Mouse (Mus musculus): Measurements from ENCODE around the gene Mmp23. TPM values are rescaled to one million over a fixed set of nuclear protein-coding genes. Genes with fewer than 3 reads are reported as not detected.
"Not testable (repeated sequence)": the region's sequence is repeated elsewhere in the genome, so short reads cannot be mapped to it uniquely, and the experiment has no call there.

Gene Mmp23
- polyA plus RNA-seq, 1 experiment from 2014 or later = 1.3 TPM

GRCm38 (mm10) chr4:155687764-155688163 is 34.6 kb upstream of the Mmp23 start:
- not testable (repeated sequence) for H3K9me3 ChIP-seq (ENCODE audit: control insufficient read depth, low read length); H3K36me3 ChIP-seq (ENCODE audit: control insufficient read depth, insufficient read depth, low read length); H3K4me3 ChIP-seq (ENCODE audit: low read depth, low read length); ATAC-seq (ENCODE audit: low read depth); H3K27ac ChIP-seq (ENCODE audit: low read depth, low read length); H3K9ac ChIP-seq (replicated peaks; ENCODE audit: low read depth, low read length); H3K4me2 ChIP-seq (ENCODE audit: low read depth, low read length); H3K27me3 ChIP-seq (ENCODE audit: control insufficient read depth, insufficient read depth, low read length); H3K4me1 ChIP-seq (ENCODE audit: control insufficient read depth, insufficient read depth, low read length)
- 89% methylated on average over 4 of the region's 4 CpGs for WGBS

GRCm38 (mm10) chr4:155683670-155684277 is 30.6 kb upstream of the Mmp23 start:
- H3K27me3 ChIP-seq (ENCODE audit: control insufficient read depth, insufficient read depth, low read length); H3K27ac ChIP-seq (ENCODE audit: low read depth, low read length); H3K4me2 ChIP-seq (ENCODE audit: low read depth, low read length); H3K36me3 ChIP-seq (ENCODE audit: control insufficient read depth, insufficient read depth, low read length); H3K4me3 ChIP-seq (ENCODE audit: low read depth, low read length); H3K4me1 ChIP-seq (ENCODE audit: control insufficient read depth, insufficient read depth, low read length); H3K9me3 ChIP-seq (ENCODE audit: control insufficient read depth, low read length); ATAC-seq (ENCODE audit: low read depth); H3K9ac ChIP-seq (replicated peaks; ENCODE audit: low read depth, low read length): not testable (repeated sequence)
- 88% methylated on average over 16 of the region's 19 CpGs for WGBS

- Histone ChIP-seq H3K27ac (ENCODE audit: low read depth, low read length) (no peak overlapping the region), H3K4me2 (ENCODE audit: low read depth, low read length) (no peak overlapping the region), H3K4me3 (ENCODE audit: low read depth, low read length) (no peak overlapping the region), H3K27me3 (ENCODE audit: control insufficient read depth, insufficient read depth, low read length) (no peaks in the 10 kb centered on the region), H3K9me3 (ENCODE audit: control insufficient read depth, low read length) (no peaks in the 10 kb centered on the region), H3K36me3 (ENCODE audit: control insufficient read depth, insufficient read depth, low read length) (no peaks in the 10 kb centered on the region), H3K9ac (replicated peaks; ENCODE audit: low read depth, low read length) (no peak overlapping the region), H3K4me1 (ENCODE audit: control insufficient read depth, insufficient read depth, low read length) (no peaks in the 10 kb centered on the region)
- 88% methylated on average over 2 of the region's 2 CpGs for WGBS
- no peak for ATAC-seq (ENCODE audit: low read depth)
These were observed 22.8 kb upstream of the Mmp23 start for GRCm38 (mm10) chr4:155675991-155676390.

GRCm38 (mm10) chr4:155672082-155672481 is 18.9 kb upstream of the Mmp23 start:
- no peaks in the 10 kb centered on the region for H3K27me3 ChIP-seq (ENCODE audit: control insufficient read depth, insufficient read depth, low read length)
- H3K4me2 ChIP-seq (ENCODE audit: low read depth, low read length) = no peak overlapping the region
- H3K4me1 ChIP-seq (ENCODE audit: control insufficient read depth, insufficient read depth, low read length) = 0 out of 2 replicates have a peak, but pooled peaks cover 4% of the 10 kb centered on the region
- H3K9me3 ChIP-seq (ENCODE audit: control insufficient read depth, low read length) = no peaks in the 10 kb centered on the region
- 65% methylated on average over 2 of the region's 2 CpGs for WGBS
- ATAC-seq (ENCODE audit: low read depth) = no peak
- H3K36me3 ChIP-seq (ENCODE audit: control insufficient read depth, insufficient read depth, low read length) = no peaks in the 10 kb centered on the region
- no peak overlapping the region for H3K27ac ChIP-seq (ENCODE audit: low read depth, low read length)
- H3K4me3 ChIP-seq (ENCODE audit: low read depth, low read length) = no peak overlapping the region
- no peak overlapping the region for H3K9ac ChIP-seq (replicated peaks; ENCODE audit: low read depth, low read length)

- not testable (repeated sequence) for ATAC-seq (ENCODE audit: low read depth); H3K27ac ChIP-seq (ENCODE audit: low read depth, low read length); H3K4me2 ChIP-seq (ENCODE audit: low read depth, low read length); H3K9me3 ChIP-seq (ENCODE audit: control insufficient read depth, low read length); H3K9ac ChIP-seq (replicated peaks; ENCODE audit: low read depth, low read length); H3K36me3 ChIP-seq (ENCODE audit: control insufficient read depth, insufficient read depth, low read length); H3K4me1 ChIP-seq (ENCODE audit: control insufficient read depth, insufficient read depth, low read length); H3K27me3 ChIP-seq (ENCODE audit: control insufficient read depth, insufficient read depth, low read length); H3K4me3 ChIP-seq (ENCODE audit: low read depth, low read length)
- WGBS = 64% methylated on average over 4 of the region's 4 CpGs
These were observed 17.1 kb upstream of the Mmp23 start for GRCm38 (mm10) chr4:155670236-155670635.

- Histone ChIP-seq H3K27me3 (ENCODE audit: control insufficient read depth, insufficient read depth, low read length) (no peaks in the 10 kb centered on the region), H3K4me2 (ENCODE audit: low read depth, low read length) (peak overlapping the region; percentile 93), H3K9me3 (ENCODE audit: control insufficient read depth, low read length) (no peaks in the 10 kb centered on the region), H3K4me3 (ENCODE audit: low read depth, low read length) (peak overlapping the region; percentile 88), H3K9ac (replicated peaks; ENCODE audit: low read depth, low read length) (no peak overlapping the region), H3K4me1 (ENCODE audit: control insufficient read depth, insufficient read depth, low read length) (0 out of 2 replicates have a peak, but pooled peaks cover 4% of the 10 kb centered on the region), H3K36me3 (ENCODE audit: control insufficient read depth, insufficient read depth, low read length) (no peaks in the 10 kb centered on the region), H3K27ac (ENCODE audit: low read depth, low read length) (no peak overlapping the region)
- peak; percentile 20 for ATAC-seq (ENCODE audit: low read depth)
- under 1% methylated on average over 8 of the region's 8 CpGs for WGBS
These were observed 16.5 kb upstream of the Mmp23 start for GRCm38 (mm10) chr4:155669598-155670075.

GRCm38 (mm10) chr4:155668689-155669597 is 15.8 kb upstream of the Mmp23 start, which contains the start of gene Mib2:
Gene Mib2 (minus strand): TSS chr4:155669198.
- no peaks in the 10 kb centered on the region for H3K27me3 ChIP-seq (ENCODE audit: control insufficient read depth, insufficient read depth, low read length)

GRCm38 (mm10) chr4:155666903-155667302 is 13.7 kb upstream of the Mmp23 start:
- no peak overlapping the region for H3K9ac ChIP-seq (replicated peaks; ENCODE audit: low read depth, low read length)
- ATAC-seq (ENCODE audit: low read depth) = no peak
- H3K4me1 ChIP-seq (ENCODE audit: control insufficient read depth, insufficient read depth, low read length) = 0 out of 2 replicates have a peak, but pooled peaks cover 4% of the 10 kb centered on the region

More at GRCm38 (mm10) chr4:155668689-155669597, 15.8 kb upstream of the Mmp23 start, which contains the start of gene Mib2:
- H3K9me3 ChIP-seq (ENCODE audit: control insufficient read depth, low read length) = no peaks in the 10 kb centered on the region
- peak within 1 kb of the TSS; percentile 80 for H3K27ac ChIP-seq (ENCODE audit: low read depth, low read length)
- ATAC-seq (ENCODE audit: low read depth) = peak; percentile 99
- peak within 1 kb of the TSS; percentile 82 for H3K9ac ChIP-seq (replicated peaks; ENCODE audit: low read depth, low read length)
- peak within 1 kb of the TSS; percentile 93 for H3K4me2 ChIP-seq (ENCODE audit: low read depth, low read length)
- H3K4me3 ChIP-seq (ENCODE audit: low read depth, low read length) = peak within 1 kb of the TSS; percentile 88
- under 1% methylated on average over 73 of the region's 73 CpGs for WGBS
- 0 out of 2 replicates have a peak, but pooled peaks cover 4% of the 10 kb centered on the region for H3K4me1 ChIP-seq (ENCODE audit: control insufficient read depth, insufficient read depth, low read length)
- no peaks in the 10 kb centered on the region for H3K36me3 ChIP-seq (ENCODE audit: control insufficient read depth, insufficient read depth, low read length)

GRCm38 (mm10) chr4:155660641-155661040 is 7.5 kb upstream of the Mmp23 start:
- no peaks in the 10 kb centered on the region for H3K9me3 ChIP-seq (ENCODE audit: control insufficient read depth, low read length)
- peaks cover 9% of the 10 kb centered on the region for H3K27me3 ChIP-seq (ENCODE audit: control insufficient read depth, insufficient read depth, low read length)
- peaks cover 7% of the 10 kb centered on the region for H3K36me3 ChIP-seq (ENCODE audit: control insufficient read depth, insufficient read depth, low read length)
- H3K4me3 ChIP-seq (ENCODE audit: low read depth, low read length) = no peak overlapping the region
- no peak overlapping the region for H3K9ac ChIP-seq (replicated peaks; ENCODE audit: low read depth, low read length)
- H3K4me2 ChIP-seq (ENCODE audit: low read depth, low read length) = no peak overlapping the region
- H3K4me1 ChIP-seq (ENCODE audit: control insufficient read depth, insufficient read depth, low read length) = no peaks in the 10 kb centered on the region
- no peak overlapping the region for H3K27ac ChIP-seq (ENCODE audit: low read depth, low read length)
- ATAC-seq (ENCODE audit: low read depth) = no peak
- WGBS = 79% methylated on average over 12 of the region's 12 CpGs

More at GRCm38 (mm10) chr4:155666903-155667302, 13.7 kb upstream of the Mmp23 start:
- Histone ChIP-seq H3K9me3 (ENCODE audit: control insufficient read depth, low read length) (no peaks in the 10 kb centered on the region), H3K27ac (ENCODE audit: low read depth, low read length) (no peak overlapping the region), H3K4me2 (ENCODE audit: low read depth, low read length) (no peak overlapping the region), H3K36me3 (ENCODE audit: control insufficient read depth, insufficient read depth, low read length) (no peaks in the 10 kb centered on the region), H3K27me3 (ENCODE audit: control insufficient read depth, insufficient read depth, low read length) (no peaks in the 10 kb centered on the region), H3K4me3 (ENCODE audit: low read depth, low read length) (no peak overlapping the region)

Measured in neural tube, embryonic 14.5 days (tissue).